Mouse (Mus musculus) testis, adult 2 months (tissue): ENCODE measurements around the gene Hoxb6.

ENCODE experiments used
- CTCF ChIP-seq: fragments of 200-500 bp; IDR thresholded peaks from 2 replicates; pipeline ENCODE4 v1.5.1; 2012; ENCODE audit warnings: low read depth, mild to moderate bottlenecking, inconsistent platforms, low read length, moderate library complexity; ENCODE audit not compliant: control insufficient read depth, insufficient read depth, insufficient replicate concordance
- POLR2A ChIP-seq: fragments of 200-500 bp; IDR thresholded peaks from 2 replicates; pipeline ENCODE4 v1.6.1; 2012; ENCODE audit warnings: low read depth, mild to moderate bottlenecking, inconsistent platforms, low read length, moderate library complexity; ENCODE audit not compliant: control insufficient read depth

DNA sequence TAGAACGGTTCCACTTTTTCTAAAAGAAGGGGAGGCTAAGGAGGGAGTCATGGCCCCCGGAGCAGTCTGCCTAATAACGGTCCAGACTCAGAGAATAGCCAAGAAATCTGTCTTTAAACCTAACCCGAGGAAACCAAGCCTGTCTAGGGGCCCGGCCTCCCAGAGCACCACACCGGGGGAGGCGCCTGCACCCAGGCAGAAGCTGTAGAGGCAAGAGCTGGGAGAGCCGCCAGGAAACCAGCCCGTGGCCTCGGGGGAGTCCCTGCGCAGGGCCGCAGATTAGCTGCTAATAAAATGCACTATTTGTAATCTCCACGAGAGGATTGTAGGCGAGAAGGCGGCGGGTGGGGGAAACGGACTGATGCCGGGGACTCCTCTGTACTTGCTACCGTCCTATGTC lies 22.4 kb upstream of the Hoxb6 start:
- TF ChIP-seq CTCF (no peak), POLR2A (no peak)
